Mouse (Mus musculus) layer of hippocampus, adult 8-10 months (tissue): ENCODE measurements around the gene Leo1. TPM values are rescaled to one million over a fixed set of nuclear protein-coding genes. Genes with fewer than 3 reads are reported as not detected.
"Not testable (repeated sequence)": the region's sequence is repeated elsewhere in the genome, so short reads cannot be mapped to it uniquely, and the experiment has no call there.

Experiments used
- DNase-seq, 2 experiments: peaks; one replicate each; pipeline ENCODE4 v3.0.0; 2022; ENCODE audit warnings: low spot score in 2 of 2
- total RNA-seq, 4 experiments: library from RNA; stranded (reverse); gene quantifications; 2 replicates each; pipeline ENCODE4 v1.2.4; 2022

The Leo1 gene
- total RNA-seq, 4 experiments from 2014 or later: 19.8 to 22.8 (median 21.1) TPM

DNA sequence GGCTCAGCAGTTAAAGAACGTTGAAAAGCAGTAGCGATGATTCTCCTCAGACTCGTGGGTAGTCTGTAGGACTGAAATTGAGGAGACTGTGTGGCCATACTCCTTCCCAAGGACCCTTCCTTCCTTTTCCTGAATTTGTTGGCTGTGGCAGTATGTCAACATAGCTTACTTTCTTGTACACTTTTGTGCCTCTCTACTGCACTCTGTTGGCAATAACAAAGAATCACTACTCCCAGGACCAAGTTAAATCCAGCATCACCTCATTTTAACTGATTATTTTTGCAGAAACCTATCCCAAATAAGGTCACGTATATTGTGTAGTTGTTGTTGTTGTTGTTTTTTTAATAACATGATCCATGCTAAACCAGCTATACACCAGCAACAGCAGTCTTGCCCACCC is 25.3 kb downstream of the Leo1 start:
- no peak for DNase-seq

DNA sequence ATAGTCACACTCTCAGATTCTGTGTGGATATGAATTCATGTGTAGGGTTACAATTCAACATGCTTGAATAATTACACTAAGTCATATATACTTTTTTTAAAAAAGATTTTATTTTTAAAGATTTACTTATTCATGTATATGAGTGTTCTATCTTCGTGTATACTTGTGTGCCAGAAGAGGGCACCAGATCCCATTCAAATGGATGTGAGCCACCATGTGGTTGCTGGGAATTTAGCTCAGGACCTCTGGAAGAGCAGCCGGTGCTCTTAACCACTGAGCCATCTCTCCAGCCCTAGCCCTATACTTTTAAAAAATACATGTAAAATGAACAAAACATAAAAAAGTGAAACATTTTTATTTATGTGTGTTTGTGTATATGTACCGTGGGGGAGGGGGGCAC is 26.3 kb downstream of the Leo1 start:
- no peak for DNase-seq

DNA sequence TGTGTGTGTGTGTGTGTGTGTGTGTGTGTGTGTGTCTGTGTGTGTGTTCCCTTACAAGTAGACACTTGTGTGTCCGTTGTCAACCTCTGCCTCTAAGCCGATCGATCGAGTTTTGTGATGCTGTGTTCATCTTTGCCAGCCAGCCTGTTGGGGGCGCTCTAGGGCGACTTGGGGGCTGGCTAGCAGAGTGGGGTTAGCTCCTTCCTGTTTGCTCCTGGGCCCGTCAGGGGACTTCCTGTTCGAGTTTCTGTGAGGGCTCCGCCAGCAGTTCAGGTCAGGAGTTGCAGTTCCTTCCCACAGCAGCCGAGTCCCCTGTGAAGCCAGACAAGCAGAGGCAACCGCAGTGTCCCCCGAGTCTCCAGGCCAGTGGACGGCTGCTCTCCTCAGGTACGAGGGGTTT is 27.0 kb downstream of the Leo1 start:
- DNase-seq: no peak

DNA sequence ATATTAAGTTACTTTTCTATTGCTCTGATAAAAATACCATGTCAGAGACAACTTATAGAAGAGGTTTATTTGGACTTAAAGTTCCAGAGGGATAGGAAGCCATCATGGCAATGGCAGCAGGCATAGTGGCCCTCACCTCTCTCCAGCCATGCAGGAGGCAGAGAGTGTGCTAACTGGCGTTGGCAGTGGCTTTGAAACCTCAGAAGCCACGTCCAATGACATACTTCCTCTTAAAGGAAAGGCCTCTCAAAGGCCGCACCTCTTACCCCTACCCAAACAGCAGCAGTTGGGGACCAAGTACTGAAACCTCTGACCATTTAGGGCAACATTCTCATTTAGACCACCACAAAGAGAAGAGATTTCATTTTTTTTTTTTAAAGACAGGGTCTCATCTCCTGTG is 35.9 kb downstream of the Leo1 start:
- DNase-seq: no peak

DNA sequence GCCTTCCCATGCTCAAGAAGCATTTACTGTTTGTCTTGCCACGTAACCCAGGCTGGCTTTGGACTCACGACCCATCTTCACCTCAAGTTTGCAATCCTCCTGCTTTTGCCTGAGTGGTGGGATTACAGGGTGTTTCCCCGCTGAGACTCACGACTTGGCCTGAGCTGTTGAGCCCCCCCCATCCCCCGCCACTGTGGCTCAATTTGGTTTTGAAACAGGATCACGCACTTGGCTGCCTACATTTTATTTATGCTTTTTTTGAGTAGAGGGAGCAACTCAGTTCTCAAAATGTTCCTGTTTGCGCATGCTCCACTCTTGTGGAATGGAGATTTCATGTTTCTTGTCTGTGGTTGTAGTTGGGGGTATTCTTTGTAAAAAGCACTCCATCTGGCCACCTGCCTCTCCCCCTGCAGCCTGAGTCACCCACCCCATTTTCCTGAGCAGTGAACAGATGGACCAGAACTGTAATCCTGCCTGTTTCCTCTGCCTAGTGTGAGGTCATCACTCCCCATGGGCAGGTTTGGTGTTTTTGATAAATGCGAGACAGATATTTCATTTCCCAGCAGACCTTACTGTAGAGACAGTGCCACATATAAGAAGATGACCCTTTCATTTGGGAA is 37.9 kb downstream of the Leo1 start:
- peak; percentile 33 to 47 for DNase-seq

DNA sequence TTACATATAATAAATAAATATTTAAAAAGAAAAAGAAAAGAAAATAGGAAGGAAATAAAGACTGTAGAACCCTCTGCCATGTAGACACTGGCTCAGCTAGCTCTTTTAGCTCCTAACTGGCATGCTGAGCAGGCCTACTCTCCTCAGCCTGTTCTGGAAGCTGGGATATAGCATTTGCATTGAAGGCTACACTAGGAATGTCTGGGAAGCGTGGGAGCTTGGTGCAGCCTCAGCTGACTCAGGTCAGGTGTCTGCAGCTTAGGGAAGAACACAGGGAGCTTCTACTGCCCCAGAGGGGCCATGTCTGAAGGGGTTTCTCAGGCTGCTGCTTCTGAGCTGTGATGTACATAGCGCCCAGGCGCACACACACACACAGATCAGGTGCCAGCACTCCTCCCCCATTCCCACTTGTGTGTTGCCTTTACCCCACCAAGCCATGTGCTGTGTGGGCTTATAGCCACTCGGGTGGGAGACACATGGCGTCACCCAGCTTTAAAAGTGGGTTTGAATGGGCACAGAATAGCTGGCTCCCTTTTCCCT is 39.3 kb downstream of the Leo1 start:
- DNase-seq: no peak

DNA sequence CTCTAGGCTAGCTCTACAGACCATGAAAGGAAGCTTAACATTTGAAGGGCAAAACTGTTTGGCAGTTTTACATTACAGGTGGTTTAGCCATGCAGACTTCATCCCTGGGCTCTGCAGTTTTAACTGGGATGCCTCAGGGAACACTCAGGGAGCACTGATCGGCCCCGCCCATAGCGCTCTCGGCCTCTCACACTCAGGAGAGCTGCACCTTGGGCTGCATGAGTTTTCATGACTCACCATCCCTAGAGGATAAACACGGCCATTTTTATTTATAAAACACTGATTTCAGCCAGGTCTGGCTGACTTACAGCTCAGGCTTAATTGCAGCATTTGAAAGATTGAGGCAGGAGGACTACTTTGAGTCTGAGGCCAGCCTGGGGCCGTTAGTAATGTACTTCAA is 43.9 kb downstream of the Leo1 start:
- DNase-seq: no peak

DNA sequence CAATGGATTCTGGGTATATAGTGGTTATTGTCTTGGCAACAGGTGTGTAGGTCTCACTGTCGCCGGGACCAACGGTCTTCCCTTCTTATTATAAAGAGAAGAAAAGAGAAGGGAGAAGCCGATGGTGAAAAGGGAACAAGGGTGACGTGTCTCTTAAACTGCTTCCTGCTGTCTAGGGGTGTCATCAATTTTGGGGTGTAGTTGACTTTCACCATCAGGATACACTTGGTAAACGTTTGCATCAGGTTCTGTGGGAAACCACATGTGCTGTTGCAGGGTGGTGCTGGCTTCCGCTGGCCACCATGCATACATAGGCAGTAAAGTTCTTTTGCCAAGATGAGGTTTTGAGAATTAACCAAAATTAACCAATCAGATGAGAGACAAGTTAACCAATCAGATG is 46.9 kb downstream of the Leo1 start:
- not testable (repeated sequence) for DNase-seq

DNA sequence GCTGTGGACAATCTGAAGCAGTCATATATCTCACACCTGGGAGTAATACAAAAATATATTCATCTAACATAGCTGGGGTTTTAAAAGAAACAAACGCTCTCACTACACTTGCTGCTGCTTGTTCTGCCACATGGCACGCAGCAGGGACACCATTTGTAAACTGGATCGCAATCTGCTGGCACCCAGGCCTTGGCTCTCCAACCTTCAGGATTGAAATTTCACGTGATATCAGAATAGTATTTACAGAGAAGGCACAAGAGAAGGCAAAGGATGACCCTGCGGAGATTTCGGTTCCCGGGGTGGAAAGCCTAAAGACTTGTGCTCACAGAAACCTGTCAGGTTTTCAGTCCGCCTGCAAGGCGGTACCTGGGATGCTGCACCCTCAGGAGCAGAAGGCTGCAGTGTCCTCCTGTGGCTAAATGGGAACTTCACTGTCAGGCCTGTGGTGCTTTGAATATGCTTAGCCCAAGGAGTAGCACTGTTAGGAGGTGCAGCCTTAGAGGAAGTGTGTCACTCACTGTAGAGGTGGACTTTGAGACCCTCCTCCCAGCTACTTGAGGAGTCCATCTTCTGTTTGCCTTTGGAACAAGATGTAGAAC is 53.2 kb downstream of the Leo1 start:
- DNase-seq: peak; percentile 17 to 32

DNA sequence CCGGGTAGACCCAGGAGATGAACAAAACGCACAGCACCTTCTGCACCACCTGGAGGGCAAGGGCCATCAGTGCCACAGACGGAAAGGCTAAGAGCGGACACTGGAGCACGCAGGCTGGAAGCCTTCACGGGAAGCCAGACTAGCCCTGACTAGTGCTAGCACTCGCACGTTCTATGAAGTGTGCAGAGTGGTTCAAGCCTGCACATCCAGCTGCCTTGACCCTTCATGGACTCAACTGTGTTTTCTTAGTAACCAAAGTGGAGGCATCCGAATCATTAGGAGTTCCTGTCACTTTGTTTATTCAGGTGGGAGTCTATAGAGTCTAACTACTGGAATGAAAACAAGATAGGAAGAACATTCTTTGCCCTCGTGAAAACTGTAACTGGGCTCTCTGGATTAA is 54.6 kb downstream of the Leo1 start:
- DNase-seq: no peak

DNA sequence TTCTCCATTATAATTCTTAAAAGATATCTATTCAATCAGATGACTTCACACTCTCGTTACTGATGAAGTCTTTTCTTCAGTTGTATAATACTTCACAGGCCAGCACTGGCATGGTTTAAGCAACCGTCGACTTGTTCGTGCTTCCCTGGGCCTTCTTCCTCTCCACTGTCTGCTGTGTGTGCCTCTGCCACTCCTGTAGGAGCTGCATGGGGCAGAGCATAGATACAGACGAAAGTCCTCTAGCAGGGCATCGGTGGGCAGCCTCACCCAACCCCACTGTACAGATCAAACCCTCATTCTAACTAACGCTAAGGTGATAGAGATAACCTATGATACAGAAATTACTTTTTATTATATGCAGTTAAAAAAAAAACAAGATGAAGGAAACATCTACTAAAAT is 57.2 kb downstream of the Leo1 start:
- DNase-seq: no peak

DNA sequence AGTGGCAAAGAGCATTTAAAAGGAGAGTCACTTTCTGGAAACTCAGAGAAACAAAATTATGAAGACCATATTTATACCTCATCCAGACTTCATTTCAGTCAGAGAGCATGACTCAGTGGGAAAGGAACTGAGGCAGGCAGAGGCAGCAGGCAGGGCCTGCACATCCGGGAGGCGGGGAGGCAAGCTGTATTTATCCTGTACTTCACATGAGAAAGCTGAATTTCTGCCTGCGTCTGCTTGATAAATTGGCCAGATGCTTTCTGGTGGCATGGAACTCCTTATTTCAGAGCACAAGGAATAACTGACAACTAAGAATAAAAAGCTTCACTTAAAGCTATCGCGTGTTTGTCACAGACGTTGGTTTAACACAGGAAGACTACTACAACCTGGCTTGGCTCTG is 63.0 kb downstream of the Leo1 start:
- peak; percentile 22 to 32 for DNase-seq

DNA sequence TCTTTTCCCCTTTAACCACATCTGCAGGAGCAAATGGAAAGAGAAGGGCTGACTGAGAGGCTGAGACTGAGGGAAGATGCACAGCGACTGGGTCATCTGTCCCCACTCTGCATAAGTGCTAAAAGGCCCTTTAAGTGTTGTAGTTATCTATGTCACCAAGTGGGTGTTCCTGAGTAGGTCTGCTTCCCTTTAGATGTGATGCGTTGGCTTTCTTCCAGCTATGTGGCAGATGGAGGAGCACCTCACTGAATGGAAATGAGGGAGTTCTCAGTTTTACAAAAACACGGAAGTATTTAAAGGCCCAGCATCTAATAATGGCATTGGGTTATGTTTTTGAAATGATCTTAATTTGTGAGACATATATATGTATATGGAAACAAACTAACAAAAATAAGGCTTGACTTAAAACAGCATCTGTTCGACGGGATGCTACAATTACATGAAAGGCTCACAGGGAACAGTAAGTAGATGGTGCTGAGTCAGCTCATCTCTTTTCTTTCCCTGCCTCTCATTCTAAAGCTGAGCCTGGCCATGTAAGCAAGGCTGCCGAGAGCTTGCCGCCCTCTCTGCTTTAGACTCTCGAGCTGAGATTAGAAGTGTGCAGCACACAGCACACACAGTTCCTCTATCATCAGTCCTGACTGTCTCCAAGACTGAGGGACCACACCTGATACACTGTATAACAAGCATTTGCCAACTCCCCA is 70.1 kb downstream of the Leo1 start:
- no peak for DNase-seq

DNA sequence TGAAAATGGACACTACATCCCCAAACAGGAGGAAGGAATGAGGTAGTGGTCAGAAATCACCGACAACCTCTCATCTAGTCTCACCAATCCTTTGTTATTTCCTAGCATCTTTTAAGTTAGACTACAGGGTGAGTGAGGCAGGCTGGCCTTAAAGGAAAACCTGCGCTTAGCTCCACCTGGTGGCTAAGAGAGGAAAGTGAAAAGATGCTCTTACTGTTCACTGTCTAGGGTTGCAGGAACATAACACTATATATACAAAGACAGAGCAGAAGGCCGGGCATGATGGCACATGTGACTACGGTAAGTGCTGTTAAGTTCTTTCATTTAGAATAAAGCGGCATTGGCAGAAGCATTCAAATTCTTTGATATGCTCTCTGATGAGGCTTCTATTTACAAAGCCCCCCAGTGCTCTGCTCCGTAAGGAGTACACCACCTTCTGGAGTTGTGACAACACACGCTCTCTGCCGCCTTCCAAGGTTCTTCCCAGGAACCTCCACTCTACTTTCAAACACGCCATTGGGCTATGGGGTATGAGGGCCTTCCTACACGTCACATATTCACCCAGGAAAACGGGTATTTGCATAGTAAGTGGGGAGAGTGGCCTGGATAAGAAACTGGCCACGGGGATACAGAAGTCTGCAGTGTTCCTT is 74.3 kb downstream of the Leo1 start:
- peak; percentile 28 to 43 for DNase-seq

Other genes with a start within 250 kb of the Leo1 start
- gene Myo5c, start 209.5 kb upstream of the Leo1 start, total RNA-seq: 1 to 10 TPM; 1.7 to 2.1 (median 1.9) TPM
- 100 to 1,000 TPM; 110 to 135 (median 125) TPM for gene Gnb5, start 135.2 kb upstream of the Leo1 start, total RNA-seq
- gene Bcl2l10, start 93.8 kb upstream of the Leo1 start, total RNA-seq: under 1 TPM in 2 of 4 experiments, not detected in 2; 0.39 to 0.43 TPM
- 10 to 100 TPM; 26.9 to 33.1 (median 28.2) TPM for gene Mapk6, start 31.5 kb upstream of the Leo1 start, total RNA-seq
- 10 to 100 TPM; 40.9 to 44.6 (median 42.9) TPM for gene Tmod3, start 118.1 kb downstream of the Leo1 start, total RNA-seq
- gene Tmod2, start 169.8 kb downstream of the Leo1 start, total RNA-seq: 100 to 1,000 TPM; 360 to 399 (median 388) TPM
- 10 to 100 TPM; 52.5 to 57.1 (median 54.3) TPM for gene Lysmd2, start 184.2 kb downstream of the Leo1 start, total RNA-seq
- gene Scg3, start 242.5 kb downstream of the Leo1 start, total RNA-seq: 100 to 1,000 TPM; 246 to 315 (median 277) TPM